Mouse (Mus musculus) c-Kit-negative CD71-positive TER-119-positive erythroid progenitor cells, embryonic 14.5 days (primary cell): ENCODE results near the gene Cdh11.
"Not testable (repeated sequence)": the region's sequence is repeated elsewhere in the genome, so short reads cannot be mapped to it uniquely, and the experiment has no call there.

Experiments
- DNase-seq: peaks from one replicate; pipeline ENCODE4 v3.0.0-alpha.2; 2013; ENCODE audit warnings: low read depth, low spot score

Gene Cdh11

GRCm38 (mm10) chr8:102707305-102707704 is 78.1 kb downstream of the Cdh11 start:
- DNase-seq = no peak

- no peak for DNase-seq
These were observed 80.0 kb downstream of the Cdh11 start for GRCm38 (mm10) chr8:102705376-102705905.

GRCm38 (mm10) chr8:102700245-102700644 is 85.2 kb downstream of the Cdh11 start:
- no peak for DNase-seq

DNA sequence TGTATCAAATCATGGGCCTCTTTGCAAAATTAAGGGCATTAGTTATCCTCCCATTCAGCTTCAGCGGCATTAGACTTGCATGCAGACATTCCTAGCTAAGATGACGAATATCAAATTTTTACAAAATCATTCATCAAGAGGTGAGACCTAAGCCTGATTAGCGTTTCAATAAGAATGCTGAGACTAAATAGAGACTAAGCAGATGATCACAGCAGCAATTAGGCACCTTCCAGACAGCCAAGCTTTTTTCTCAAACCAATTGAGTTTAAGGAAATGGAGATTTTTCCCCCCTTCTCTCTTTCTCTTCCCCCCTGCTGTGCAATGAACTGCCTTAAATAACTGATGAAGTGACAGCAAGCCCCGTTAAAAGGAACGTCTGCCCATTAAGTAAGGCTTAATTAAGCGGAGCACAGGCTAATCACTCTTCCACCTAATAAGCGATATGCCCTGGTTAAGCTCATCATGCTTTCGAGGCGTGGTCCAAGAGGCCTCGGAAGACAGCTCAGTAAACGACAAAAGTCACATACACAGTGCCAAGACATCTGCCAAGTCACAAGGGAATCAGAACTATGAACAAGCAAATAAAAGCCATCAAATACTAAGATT is 87.1 kb downstream of the Cdh11 start:
- DNase-seq = no peak

DNA sequence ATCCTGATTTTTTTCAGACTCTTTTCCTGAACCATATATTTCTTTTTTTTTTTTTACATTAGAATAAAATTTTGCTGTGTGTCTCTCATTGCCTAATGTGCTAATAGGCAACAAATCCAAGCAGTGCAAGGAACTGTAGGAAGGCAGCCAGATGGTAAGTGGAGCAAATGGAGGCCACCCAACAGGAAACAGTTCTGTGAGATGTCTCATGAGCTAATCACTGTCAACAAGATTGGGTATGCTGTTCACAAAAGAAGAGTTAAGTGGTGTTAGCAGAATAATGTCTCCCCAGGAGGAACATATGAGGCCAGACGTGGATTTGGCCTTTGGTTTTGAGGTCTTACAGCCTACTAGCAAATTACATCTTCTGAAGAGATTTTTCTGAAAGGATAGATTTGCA is 92.0 kb downstream of the Cdh11 start:
- DNase-seq = no peak

DNA sequence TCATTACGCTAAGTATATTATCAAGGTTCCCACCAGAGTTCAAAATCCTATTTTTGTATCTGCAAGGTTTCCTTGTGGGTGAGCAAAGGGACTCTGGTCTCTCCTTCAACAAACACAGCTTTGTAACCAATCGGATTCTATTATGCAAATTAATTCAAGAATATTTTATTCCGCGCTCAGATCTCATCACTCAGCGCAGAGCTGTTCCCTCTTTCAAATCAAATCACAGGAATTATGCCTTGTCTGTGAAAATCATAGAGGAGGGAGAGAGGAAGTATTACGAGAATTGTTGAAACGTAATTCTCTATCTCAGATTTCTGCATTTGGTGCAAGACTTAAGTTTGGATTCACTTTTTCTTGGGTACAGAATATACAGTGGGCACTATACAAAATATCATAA is 100.0 kb downstream of the Cdh11 start:
- not testable (repeated sequence) for DNase-seq

DNA sequence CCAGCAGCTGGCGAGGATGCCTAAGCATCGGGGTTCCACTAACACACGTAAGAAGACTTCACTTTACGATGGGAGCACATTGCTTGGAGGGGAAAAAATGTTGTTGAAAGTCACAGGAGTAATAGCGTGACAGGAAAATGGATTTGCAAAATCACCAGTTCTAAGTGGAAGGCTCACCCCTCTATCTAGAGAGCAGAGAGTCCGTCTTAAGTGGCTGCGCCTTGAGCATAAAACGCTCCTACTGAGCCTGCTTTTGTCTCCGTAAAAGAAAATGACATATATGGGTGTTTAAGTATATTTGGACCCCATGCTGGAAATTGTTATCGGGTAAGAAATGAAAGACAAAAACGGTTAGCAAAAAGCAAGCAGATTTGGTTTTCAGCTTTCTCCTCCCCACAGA is 100.4 kb downstream of the Cdh11 start:
- no peak for DNase-seq

GRCm38 (mm10) chr8:102677148-102677547 is 108.3 kb downstream of the Cdh11 start:
- no peak for DNase-seq

- not testable (repeated sequence) for DNase-seq
These were observed 120.9 kb downstream of the Cdh11 start for GRCm38 (mm10) chr8:102664561-102664960.

DNA sequence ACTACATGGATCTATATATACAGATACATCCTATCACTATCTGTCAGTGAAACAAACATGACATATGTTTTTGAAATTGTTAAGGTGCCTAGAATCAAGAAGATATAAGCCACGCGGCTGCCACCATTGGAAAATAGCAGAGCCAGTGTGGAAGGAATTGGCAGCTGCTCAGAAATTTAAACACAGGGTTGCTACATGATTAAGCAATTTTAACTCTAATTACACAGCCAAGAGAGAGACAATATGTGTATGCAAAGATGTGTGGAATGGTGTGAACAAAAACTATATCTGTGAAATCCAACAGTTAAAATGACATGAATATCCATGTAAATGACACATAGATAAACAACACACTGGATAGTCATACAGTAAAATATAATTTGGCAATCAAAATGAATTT is 128.9 kb downstream of the Cdh11 start:
- DNase-seq = no peak

- no peak for DNase-seq
These were observed 133.5 kb downstream of the Cdh11 start for GRCm38 (mm10) chr8:102651964-102652363.

DNA sequence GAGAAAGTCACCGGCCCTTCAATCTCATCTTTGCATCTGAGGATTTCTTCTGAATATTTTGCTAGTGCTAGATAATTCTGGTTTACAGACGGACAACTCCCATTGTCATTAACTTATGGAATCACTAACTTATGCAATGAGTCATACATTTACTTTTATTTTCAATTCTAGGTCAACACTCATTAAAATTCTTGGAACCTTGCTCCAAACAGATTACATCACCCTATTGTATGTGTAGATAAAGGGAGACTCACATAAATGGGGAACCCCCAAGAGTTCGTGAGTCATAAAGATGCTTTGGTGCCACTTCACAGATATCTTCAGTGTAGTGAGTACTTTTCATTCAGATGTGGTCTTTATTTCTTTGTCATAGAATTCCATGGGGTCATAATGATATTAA is 158.3 kb downstream of the Cdh11 start:
- no peak for DNase-seq

DNA sequence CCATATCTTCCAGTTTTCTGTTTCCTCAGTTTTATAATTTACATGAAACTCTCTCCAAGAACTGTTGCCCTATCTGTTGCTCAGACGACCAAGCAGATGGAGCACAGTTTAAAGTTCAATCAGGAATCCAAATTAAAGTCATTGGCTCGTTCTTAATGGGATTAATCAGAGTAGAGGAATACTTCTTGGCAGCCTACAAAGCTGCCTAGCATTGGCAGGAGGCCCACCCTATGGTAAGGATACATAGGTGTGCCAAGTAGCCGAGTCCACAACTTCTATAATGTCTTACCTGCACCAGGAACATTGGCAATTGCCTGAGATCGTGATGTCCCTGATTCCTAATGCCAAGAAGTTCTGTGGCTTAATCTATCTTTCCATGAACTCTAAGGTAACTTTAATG is 173.3 kb downstream of the Cdh11 start:
- no peak for DNase-seq

- no peak for DNase-seq
These were observed 184.1 kb downstream of the Cdh11 start for GRCm38 (mm10) chr8:102601327-102601726.

DNA sequence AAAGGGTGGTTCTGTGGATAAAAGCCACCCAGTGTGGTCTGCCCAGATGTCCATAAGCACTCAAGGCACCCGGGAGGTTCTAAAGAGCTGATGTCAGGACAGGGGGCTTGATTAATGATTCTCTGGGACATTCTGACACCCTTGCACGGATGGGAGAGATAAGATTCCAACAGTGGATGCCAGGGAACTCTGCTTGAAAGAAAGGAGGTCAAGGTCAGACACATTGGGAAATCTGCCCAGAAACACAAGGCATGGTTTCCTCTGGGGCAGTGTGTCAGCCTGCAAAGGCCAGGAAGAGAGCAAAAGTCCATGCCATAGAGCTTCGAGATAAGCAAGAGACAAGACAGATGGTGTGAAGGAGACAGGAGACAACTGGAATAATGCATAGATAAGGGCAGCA is 188.9 kb downstream of the Cdh11 start:
- DNase-seq = no peak

DNA sequence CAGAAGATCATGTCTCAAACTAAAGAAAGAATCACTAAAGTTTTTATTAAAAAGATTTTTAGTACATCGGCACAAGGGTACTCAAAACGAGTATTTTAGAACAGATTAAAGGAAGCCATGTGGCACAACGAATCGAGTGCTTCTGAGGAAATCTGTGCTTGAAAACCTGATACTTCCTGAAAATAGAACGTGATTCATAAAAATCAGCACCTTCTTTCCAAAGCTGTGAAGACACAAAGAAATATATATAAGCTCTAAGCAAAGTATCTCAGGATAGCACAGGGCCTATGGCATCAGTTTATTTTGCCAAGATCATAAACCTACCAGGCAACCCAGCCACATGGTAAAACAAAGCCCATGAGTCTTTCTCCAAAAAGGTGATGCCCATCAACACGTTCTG is 191.5 kb downstream of the Cdh11 start:
- no peak for DNase-seq
